Mouse (Mus musculus): Measurements from ENCODE around the gene Dkkl1.

- no peak for TF ChIP-seq CTCF (conservative IDR thresholded peaks at IDR 0.05; ENCODE audit: low read length)
- no peak for TF ChIP-seq NANOG (IDR thresholded peaks at IDR 0.05; ENCODE audit: borderline replicate concordance, low read length)
These were observed 28.9 kb upstream of the Dkkl1 start, which contains the start of gene Slc6a16 for GRCm38 (mm10) chr7:45240633-45241388.
